Mouse (Mus musculus): ENCODE measurements around the gene R3hdm2.

R3hdm2 gene

GRCm38 (mm10) chr10:127380251-127380691, at the start of gene R3hdm2:
R3hdm2 (plus strand) TSS chr10:127380327.
- DNase-seq (ENCODE audit: extremely low spot score, low read depth, low spot score), result peak; percentile 60

DNA sequence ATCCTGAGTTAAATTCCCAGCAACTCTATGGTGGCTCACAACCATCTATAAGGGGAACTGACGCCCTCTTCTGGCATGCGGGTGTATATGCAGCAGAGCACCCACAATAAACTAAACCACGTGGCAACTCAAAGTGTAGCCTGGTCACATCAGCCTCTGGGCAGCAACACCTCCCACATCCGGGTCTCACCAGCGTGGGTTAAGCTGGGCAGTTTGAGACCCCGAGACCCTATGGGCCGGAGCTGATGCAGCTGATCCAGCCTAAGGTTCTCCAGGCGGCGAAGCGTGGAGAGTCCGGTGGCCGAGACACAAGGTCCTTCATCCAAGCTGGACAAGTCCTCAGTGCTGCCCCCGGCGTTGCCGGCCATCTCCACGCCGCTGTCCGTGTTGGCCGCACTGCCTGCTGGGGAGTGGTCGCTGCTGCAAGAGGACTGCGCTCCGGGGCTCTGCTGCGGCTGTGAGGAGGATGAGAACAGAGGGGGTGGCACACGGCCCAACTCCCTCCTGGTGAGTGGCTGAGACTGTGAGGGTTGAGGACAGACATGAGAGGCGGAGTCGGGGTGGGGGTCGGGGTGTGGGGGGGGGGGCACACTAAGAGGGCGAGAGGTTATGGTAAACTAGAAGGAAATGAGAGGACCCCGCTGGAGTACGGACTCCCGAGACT, 47.8 kb upstream of the R3hdm2 start:
- DNase-seq (ENCODE audit: extremely low spot score, low read depth, low spot score), result no peak

- no peak for DNase-seq (ENCODE audit: extremely low spot score, low read depth, low spot score)
These were observed 47.0 kb upstream of the R3hdm2 start for GRCm38 (mm10) chr10:127333152-127333551.

DNA sequence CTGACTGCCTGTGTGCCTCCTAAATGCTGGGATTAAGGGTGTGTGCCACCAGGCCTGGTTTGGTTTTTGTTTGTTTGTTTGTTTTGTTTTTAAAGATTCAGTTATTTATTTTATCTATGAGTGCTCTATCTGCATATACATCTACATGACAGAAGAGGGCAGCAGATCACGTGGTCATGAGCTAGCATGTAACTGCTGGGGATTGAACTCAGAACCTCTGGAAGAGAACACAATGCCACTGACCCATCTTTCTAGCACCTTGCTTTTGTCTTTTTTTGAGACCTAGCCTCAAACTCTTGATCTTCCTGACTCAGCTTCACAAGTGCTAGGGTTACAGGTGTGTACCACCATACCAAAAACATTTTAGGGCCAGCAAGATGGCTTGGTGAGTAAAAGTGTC, 44.9 kb upstream of the R3hdm2 start:
- DNase-seq (ENCODE audit: extremely low spot score, low read depth, low spot score), result no peak

DNA sequence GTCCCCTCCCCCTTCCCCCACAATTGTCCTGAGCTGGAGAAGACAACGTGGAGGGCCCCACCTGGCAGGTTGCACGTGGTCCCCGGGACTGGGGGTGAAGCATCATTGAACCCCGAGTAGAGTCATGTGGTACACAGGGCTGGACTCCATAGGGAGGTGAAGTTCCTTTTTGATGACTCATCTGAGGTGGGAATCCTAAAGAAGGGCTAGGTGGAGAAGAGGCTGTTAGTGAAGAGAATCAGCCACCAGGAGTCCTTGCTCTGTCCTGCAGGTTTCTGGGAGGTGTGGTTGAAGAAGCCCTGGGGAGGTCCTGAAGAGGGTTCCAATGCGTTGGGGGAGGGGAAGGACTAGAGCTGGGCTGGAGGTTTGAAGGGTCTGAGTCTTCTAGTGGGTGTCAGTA, 43.2 kb upstream of the R3hdm2 start:
- DNase-seq (ENCODE audit: extremely low spot score, low read depth, low spot score), result no peak

DNA sequence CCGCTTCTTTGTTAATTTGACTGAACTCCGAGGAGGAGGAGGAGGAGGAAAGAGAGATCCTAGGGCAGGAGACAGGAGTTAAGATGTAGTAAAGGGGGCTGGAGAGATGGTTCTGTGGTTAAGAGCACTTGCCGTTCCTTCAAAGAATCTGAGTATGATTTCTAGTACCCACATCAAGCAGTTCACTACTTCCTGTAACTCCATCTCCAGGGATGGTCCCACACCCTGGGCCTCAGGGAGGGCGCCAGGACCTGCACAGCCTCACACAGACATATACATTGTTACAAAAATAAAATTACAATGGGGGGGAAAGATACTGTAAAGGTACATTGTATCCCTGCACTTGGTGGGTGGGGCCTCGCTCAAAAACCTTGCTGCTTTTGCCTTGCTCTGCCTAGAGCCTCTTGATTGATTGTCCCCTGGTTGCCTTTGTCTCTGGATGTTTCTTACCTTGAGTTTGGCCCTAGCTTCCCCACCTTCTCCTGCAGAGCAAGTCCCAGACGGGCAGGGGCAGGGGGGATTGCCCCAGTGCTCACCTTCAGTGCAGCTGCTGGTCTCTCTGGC, 42.5 kb upstream of the R3hdm2 start:
- DNase-seq (ENCODE audit: extremely low spot score, low read depth, low spot score), result no peak

DNA sequence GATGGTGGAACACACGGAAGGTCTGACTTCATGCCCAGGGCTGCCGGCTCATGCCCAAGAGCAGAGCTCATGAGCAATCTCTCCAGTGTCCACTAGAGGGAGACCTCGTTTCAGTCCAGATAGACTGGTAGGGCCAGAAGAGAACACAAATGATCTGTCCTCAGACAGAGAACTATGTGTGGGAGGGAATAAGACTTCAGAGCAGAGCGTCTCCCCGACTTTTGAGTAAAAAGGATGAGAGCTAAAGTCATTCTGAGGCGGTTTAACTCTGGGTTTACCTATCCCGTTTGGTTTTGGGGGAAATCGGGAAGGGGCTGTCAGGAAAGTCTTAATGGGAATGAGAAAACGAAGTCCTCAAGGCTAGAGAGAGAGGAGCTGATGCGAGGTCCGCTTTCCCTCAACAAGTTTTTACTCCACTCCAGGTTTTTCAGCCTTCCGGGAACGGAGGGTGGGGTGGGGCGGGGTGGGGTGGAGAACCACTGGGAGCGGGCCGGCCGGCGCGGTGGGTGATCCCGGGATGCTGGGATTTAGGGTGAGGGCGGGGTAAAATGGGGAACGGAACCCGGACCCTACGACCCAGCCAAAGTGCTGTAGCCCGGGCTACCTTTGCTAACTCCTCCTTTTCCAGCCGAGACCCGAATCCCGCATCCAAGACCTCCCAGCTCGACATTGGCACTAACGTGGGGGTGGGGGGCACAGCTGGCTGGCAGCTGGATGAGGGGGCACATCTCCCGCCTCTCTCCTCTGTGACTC, 41.0 kb upstream of the R3hdm2 start:
- peak; percentile 98 for DNase-seq (ENCODE audit: extremely low spot score, low read depth, low spot score)

GRCm38 (mm10) chr10:127339683-127340576, 40.2 kb upstream of the R3hdm2 start:
- no peak for DNase-seq (ENCODE audit: extremely low spot score, low read depth, low spot score)

GRCm38 (mm10) chr10:127340577-127341359, 39.4 kb upstream of the R3hdm2 start:
- DNase-seq (ENCODE audit: extremely low spot score, low read depth, low spot score), result no peak

DNA sequence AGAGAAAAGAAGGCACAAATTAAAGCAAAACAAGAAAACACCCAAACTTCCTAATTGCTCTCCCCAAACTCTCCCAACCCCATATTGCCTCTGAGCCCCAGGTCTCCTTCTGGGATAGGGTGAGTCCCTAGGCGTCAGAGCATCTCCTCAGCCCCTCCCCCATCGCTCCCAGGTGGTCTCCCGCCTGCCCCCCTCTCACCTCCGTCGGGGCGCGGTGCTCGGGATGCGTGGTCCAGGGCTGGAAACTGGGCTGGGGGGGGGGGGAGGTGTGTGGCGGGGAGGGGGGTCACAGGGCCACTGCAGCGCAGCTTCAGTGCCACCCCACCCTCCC, 38.8 kb upstream of the R3hdm2 start:
- DNase-seq (ENCODE audit: extremely low spot score, low read depth, low spot score), result no peak

DNA sequence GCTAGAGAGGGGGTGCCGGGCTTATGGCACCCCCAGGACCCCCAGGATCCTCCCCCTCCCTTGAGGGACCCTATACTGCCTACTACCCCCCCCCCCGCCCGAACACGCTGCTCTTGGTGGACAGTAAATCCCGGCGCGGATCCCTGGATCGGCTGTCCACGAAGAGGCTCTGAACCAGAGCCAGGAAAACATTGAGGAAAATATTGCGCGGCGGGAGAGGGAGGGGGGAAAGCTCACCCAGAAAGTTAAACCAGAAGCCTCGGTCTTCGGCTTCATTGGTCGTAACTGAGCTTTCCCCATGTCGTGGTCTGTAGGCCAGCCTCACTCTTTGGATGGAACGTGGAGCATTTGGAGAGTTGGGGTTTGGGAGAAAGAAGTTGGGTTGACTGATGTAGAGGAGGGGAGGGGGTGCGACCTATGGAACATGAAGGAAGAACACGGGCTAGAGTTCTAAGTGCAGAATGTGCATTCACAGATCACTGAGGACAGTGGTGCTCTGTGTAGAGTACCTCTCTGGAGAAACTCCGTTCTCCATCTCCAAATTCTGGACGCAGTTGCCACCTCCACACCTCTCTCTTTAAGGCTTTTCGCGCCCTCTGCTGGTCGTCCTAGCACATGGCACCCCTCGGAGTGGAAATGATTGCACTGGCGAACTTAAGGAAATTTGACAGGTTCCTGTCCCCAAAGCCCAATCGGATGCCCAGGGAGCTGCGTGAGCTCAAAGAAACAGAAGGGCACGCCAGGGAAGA, 38.1 kb upstream of the R3hdm2 start, which contains the start of gene Gli1:
Gene Gli1 (minus strand): TSS at position 84 of the 749 bp plus-strand sequence.
- DNase-seq (ENCODE audit: extremely low spot score, low read depth, low spot score), result peak; percentile 91

DNA sequence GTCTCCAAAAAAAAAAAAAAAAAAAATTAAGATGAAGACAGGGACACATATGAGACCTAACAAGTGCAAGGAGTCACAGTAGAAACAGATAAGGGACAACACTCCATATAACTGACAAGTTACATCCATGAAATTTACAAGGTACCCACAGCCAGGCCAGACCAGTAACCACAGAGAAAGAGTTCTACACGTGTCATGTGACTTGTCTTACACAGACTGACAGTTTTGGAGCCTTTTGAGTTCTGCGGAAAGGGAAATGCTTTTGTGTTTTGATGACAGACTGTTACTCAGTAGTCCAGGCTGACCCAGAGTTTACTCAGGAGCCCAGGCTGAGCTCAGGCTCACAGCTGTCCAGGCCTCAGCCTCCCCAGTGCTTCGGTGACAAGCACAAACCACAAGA, 37.1 kb upstream of the R3hdm2 start:
- no peak for DNase-seq (ENCODE audit: extremely low spot score, low read depth, low spot score)

DNA sequence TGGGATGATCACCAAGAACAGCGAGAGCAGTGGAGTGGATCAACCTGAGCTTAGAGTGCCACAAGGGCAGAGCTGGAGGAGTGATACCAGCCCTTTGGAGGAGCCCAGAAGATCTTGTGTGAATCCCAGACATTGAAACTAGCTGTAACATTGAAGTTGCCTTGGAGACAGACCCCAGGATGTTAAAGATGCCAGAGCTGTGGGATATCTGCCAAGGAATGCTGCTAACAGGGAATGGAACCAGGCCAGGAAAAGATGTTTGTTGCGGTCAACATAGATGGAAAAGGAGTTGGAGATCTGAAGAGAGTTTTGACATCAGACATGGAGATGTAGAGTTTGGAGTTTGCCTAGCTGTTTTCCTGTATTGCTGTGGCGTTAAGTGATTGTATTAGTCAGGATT, 34.0 kb upstream of the R3hdm2 start:
- no peak for DNase-seq (ENCODE audit: extremely low spot score, low read depth, low spot score)

DNA sequence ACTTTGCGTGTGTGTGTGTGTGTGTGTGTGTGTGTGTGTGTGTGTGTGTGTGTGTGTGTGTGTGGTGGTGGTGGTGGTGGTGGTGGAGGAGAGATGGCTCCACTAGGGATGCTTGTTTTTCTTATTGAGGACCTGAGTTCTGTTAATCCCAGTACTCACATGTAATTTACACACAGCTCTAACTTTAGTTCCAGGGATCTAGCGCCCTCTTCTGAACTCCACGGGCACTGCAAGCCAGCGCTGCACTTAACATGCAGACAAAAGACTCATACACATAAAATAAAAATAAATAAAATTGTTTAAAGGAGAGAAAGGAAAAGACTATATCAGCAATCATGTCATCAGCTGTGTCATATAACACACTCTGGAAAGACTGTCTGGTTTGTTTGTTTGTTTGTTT, 31.2 kb upstream of the R3hdm2 start:
- DNase-seq (ENCODE audit: extremely low spot score, low read depth, low spot score), result no peak

- DNase-seq (ENCODE audit: extremely low spot score, low read depth, low spot score), result no peak
These were observed 30.3 kb upstream of the R3hdm2 start for GRCm38 (mm10) chr10:127349810-127350209.

DNA sequence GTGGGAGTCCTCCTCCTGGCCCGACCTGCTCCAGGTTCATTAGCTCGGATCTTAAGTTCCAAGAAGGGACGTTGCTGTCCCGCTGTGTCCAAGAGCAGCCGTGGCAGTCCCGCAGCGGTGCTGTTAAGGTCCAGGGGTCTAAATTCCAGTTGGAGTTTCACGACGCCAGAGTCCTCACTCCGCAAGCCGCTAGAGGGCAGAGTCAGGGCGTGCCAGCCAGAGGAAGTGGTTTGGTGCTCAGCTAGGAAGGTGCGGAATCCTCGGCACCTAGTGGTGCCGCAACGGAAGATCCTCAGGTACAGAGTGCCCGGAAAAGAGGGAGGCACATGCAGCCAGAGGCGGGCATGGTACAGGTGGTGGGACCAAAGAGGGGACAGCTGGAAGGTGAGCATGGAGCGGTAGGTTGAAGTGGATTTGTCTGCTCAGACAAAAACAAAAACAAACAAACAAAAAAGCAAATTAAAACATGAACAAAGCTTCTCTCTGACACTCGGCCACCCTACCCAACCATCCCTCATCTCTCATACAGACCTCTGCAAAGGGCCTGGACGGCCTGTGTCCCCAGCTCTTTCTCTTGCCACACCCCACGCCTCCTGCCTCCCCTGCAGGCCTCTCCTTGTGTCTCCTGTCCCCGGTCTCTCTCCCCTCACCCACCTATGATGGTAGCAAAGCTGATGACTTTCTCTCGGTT, 29.4 kb upstream of the R3hdm2 start:
- no peak for DNase-seq (ENCODE audit: extremely low spot score, low read depth, low spot score)

GRCm38 (mm10) chr10:127351285-127351595, 28.9 kb upstream of the R3hdm2 start:
- DNase-seq (ENCODE audit: extremely low spot score, low read depth, low spot score), result no peak

DNA sequence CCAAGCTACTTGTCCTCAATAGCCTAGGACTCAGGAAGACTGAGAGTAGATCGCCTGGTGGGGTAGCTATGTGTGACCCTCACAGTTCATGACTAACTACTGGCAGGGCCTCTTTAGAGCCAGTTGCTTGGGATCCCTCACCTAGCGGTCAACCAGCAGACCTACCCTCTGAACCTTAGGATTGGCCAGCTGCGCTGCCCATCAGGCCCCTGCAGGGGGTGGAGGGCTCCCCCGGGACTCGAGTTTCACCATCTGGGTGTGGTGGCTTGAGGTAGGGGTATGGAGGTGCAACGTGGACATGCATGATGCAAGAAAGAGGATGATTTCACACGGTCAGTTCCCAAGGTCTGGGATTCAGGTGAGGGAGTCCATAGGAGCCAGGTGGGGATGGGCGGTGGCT, 28.4 kb upstream of the R3hdm2 start:
- no peak for DNase-seq (ENCODE audit: extremely low spot score, low read depth, low spot score)

DNA sequence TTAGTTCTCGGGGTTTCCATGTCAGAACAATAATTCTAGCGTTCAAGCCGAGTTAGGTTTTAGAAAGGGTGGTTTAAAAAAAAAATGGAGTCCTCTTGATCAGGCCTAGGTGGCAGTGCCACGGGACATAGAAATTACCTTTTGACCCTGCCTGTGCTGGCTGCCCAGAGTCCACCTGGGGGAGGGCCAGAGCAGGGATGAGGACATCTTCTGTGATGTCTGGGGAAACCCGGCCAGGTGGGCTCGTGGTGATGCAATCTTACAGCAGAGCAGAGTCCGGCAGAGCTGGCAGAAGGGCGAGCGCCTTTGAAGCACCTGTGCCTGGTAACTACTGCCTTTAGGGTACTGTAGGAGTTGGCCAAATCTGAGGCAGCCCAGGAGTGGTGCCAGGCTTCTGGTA, 27.9 kb upstream of the R3hdm2 start:
- DNase-seq (ENCODE audit: extremely low spot score, low read depth, low spot score), result no peak

All from hindlimb bud, embryonic 11.5 days (tissue).